Mouse (Mus musculus) heart, postnatal 36 days (tissue): ENCODE data around the gene Nhlh1. TPM values are rescaled to one million over a fixed set of nuclear protein-coding genes. Genes with fewer than 3 reads are reported as not detected.

ENCODE experiments used
- DNase-seq, 2 experiments: peaks; one replicate each; pipeline ENCODE4 v3.0.0; 2021 to 2022
- intact Hi-C: fragments of 180-260 bp; cut with DNase I; formaldehyde crosslinking; loops from one replicate; pipeline ENCODE4 v1.15.1; 2025
- total RNA-seq, 2 experiments: library from RNA; stranded (reverse); gene quantifications; 2 replicates each; pipeline ENCODE4 v1.2.3; 2021

Gene Nhlh1
- total RNA-seq, 2 experiments from 2014 or later = not detected

- intact Hi-C loops = no loop called here
These were observed 3.6 kb downstream of the Nhlh1 start for GRCm38 (mm10) chr1:172053541-172054440.

GRCm38 (mm10) chr1:172052766-172053279 is 4.5 kb downstream of the Nhlh1 start:
- intact Hi-C loops = no loop called here
- no peak for DNase-seq

More at GRCm38 (mm10) chr1:172053541-172054440, 3.6 kb downstream of the Nhlh1 start:
- no peak for DNase-seq

GRCm38 (mm10) chr1:172049131-172049782 is 8.1 kb downstream of the Nhlh1 start:
- DNase-seq = no peak
- intact Hi-C loops = loop anchor here (5.0 kb wide), 1 partner anchor 68 kb away; no protein-coding TSS in a partner anchor

GRCm38 (mm10) chr1:172048241-172048734 is 9.1 kb downstream of the Nhlh1 start:
- DNase-seq = no peak
- intact Hi-C loops = loop anchor here (5.0 kb wide), 1 partner anchor 69 kb away; no protein-coding TSS in a partner anchor

- peak; percentile 69 to 75 for DNase-seq
- intact Hi-C loops = loop anchor here (1.0 to 5.0 kb wide), 4 partner anchors 70 to 310 kb away; no protein-coding TSS in a partner anchor
These were observed 10.4 kb downstream of the Nhlh1 start for GRCm38 (mm10) chr1:172046938-172047337.

GRCm38 (mm10) chr1:172046410-172046809 is 11.0 kb downstream of the Nhlh1 start:
- no peak for DNase-seq
- intact Hi-C loops = loop anchor here (2.0 to 5.0 kb wide), 3 partner anchors 71 to 278 kb away; no protein-coding TSS in a partner anchor

GRCm38 (mm10) chr1:172029914-172030313 is 27.5 kb downstream of the Nhlh1 start:
- DNase-seq = no peak
- intact Hi-C loops = no loop called here

GRCm38 (mm10) chr1:172028394-172029275 is 28.7 kb downstream of the Nhlh1 start, which contains the start of gene Vangl2:
Vangl2 (minus strand) TSS chr1:172028444.
- intact Hi-C loops = no loop called here
- no peak for DNase-seq

- intact Hi-C loops = no loop called here
- DNase-seq = no peak
These were observed 29.6 kb downstream of the Nhlh1 start for GRCm38 (mm10) chr1:172027809-172028102.

- intact Hi-C loops = no loop called here
These were observed 30.2 kb downstream of the Nhlh1 start for GRCm38 (mm10) chr1:172027010-172027808.

GRCm38 (mm10) chr1:172026201-172026901 is 31.0 kb downstream of the Nhlh1 start:
- intact Hi-C loops = no loop called here
- peak in 1 of 2 experiments; percentile 15 for DNase-seq

More at GRCm38 (mm10) chr1:172027010-172027808, 30.2 kb downstream of the Nhlh1 start:
- peak; percentile 90 to 95 for DNase-seq

- DNase-seq = no peak
- intact Hi-C loops = no loop called here
These were observed 32.0 kb downstream of the Nhlh1 start for GRCm38 (mm10) chr1:172025201-172025904.

- intact Hi-C loops = no loop called here
- no peak for DNase-seq
These were observed 33.1 kb downstream of the Nhlh1 start for GRCm38 (mm10) chr1:172024140-172024895.

GRCm38 (mm10) chr1:172019863-172020521 is 37.4 kb downstream of the Nhlh1 start:
- DNase-seq = no peak
- intact Hi-C loops = no loop called here

GRCm38 (mm10) chr1:172019339-172019738 is 38.0 kb downstream of the Nhlh1 start:
- intact Hi-C loops = no loop called here
- DNase-seq = no peak
